Comparison of ENCODE assay signal across 8 mouse cellular contexts in the genomic region with DNA sequence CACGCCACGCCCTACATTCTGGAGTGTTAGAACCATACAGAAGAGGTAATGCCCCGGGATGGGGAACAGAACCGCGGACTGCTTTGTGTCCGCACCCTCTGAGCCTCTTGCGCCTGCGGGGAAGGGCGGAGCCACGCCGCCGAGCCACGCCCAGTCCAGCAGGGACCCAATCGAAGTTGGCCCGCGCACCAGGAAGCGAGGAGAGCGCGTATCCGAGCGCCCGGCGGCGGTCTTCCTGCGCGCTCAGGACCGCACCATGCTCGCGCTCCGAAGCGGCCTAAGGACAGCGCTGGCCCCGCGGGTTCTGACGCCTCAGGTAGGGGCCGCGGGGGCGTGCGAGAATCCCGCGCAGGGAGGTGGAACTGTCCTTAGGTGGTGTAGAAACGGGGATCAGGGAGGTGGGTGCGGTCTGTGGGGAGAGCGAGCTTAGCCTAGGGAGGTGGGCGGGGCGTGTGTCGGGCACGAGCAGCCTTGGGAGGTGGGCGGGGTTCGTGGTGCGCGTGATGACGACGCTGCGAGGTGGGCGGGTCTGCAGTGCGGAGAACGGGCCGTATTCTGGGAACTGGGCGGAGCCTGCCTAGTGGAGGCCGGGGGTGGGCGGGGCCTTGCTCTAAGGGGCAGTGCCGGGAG. TPM values are rescaled to one million over a fixed set of nuclear protein-coding genes. Genes with fewer than 3 reads are reported as not detected.
DNase-seq lines count a peak whose midpoint lies in the region; ATAC-seq and TF ChIP-seq lines count a peak whose summit lies in the region.

A gene (plus strand): TSS at position 149 of the 630 bp plus-strand sequence.

- peak; percentile 65 for TF ChIP-seq POLR2A in ES-Bruce4 (IDR thresholded peaks at IDR 0.05; ENCODE audit: insufficient read depth, low read length)

- intact Hi-C loops in heart, postnatal 10 days (cut with DNase I), result no loop called here

- TF ChIP-seq EP300 in ES-Bruce4 (IDR thresholded peaks at IDR 0.05; ENCODE audit: insufficient read depth, low read depth, low read length), result peak; percentile 49; the same call in 1 of the 2 replicates
- TF ChIP-seq EP300 in liver, postnatal 0 days (IDR thresholded peaks at IDR 0.05; ENCODE audit: low read depth), result 0 out of 2 replicates have a peak, but pooled peaks have one; percentile 16

- H3K9me3 ChIP-seq in ES-Bruce4 (replicated peaks; ENCODE audit: control insufficient read depth, insufficient read depth, low read length, poor library complexity, severe bottlenecking), result peaks cover 11% of the 10 kb centered on the region
- peaks cover 9% of the 10 kb centered on the region for H3K9me3 ChIP-seq in forebrain, embryonic 13.5 days (replicated peaks)
- no peaks in the 10 kb centered on the region; the same call in 1 of the 2 replicates for H3K9me3 ChIP-seq in liver, postnatal 0 days (ENCODE audit: low read length)
- no peaks in the 10 kb centered on the region for H3K9me3 ChIP-seq in neural tube, embryonic 14.5 days (ENCODE audit: control insufficient read depth, low read length)

- TF ChIP-seq CTCF in ES-Bruce4 (IDR thresholded peaks at IDR 0.05; ENCODE audit: low read depth, low read length), result no peak
- TF ChIP-seq CTCF in liver, postnatal 0 days (IDR thresholded peaks at IDR 0.05; ENCODE audit: low read depth), result no peak

- peak within 1 kb of the TSS; percentile 87 for H3K4me3 ChIP-seq in ES-Bruce4 (ENCODE audit: low read depth, low read length)
- H3K4me3 ChIP-seq in forebrain, embryonic 13.5 days, result peak within 1 kb of the TSS; percentile 73
- peak within 1 kb of the TSS; percentile 78 for H3K4me3 ChIP-seq in liver, postnatal 0 days (ENCODE audit: low read depth, low read length)
- peak within 1 kb of the TSS; percentile 75 for H3K4me3 ChIP-seq in neural tube, embryonic 14.5 days (ENCODE audit: low read depth, low read length)

- ATAC-seq in cerebellum, adult (ENCODE audit: insufficient number of reproducible peaks, low FRiP score, low TSS enrichment), result peak; percentile 88
- ATAC-seq in forebrain, embryonic 13.5 days, result peak; percentile 96
- peak; percentile 94 for ATAC-seq in liver, postnatal 0 days
- peak; percentile 95 for ATAC-seq in neural tube, embryonic 14.5 days (ENCODE audit: low read depth)

- H3K9ac ChIP-seq in ES-Bruce4 (ENCODE audit: low read depth, poor library complexity, severe bottlenecking), result peak within 1 kb of the TSS; percentile 59
- peak within 1 kb of the TSS; percentile 72 for H3K9ac ChIP-seq in forebrain, embryonic 13.5 days
- H3K9ac ChIP-seq in liver, postnatal 0 days (replicated peaks), result peak within 1 kb of the TSS; percentile 76
- H3K9ac ChIP-seq in neural tube, embryonic 14.5 days (replicated peaks; ENCODE audit: low read depth, low read length), result peak within 1 kb of the TSS; percentile 65

- no peaks in the 10 kb centered on the region for H3K4me1 ChIP-seq in ES-Bruce4 (ENCODE audit: control insufficient read depth, insufficient read depth, low read length)
- no peaks in the 10 kb centered on the region for H3K4me1 ChIP-seq in forebrain, embryonic 13.5 days
- peaks cover 9% of the 10 kb centered on the region for H3K4me1 ChIP-seq in liver, postnatal 0 days (ENCODE audit: insufficient read depth)
- no peaks in the 10 kb centered on the region for H3K4me1 ChIP-seq in neural tube, embryonic 14.5 days (ENCODE audit: control insufficient read depth, insufficient read depth, low read length)

- H3K36me3 ChIP-seq in ES-Bruce4 (ENCODE audit: control insufficient read depth, insufficient read depth, low read length, poor library complexity, severe bottlenecking), result peaks cover 2% of the 10 kb centered on the region; the same call in 1 of the 2 replicates
- H3K36me3 ChIP-seq in forebrain, embryonic 13.5 days (ENCODE audit: poor library complexity, severe bottlenecking), result peaks cover 23% of the 10 kb centered on the region
- H3K36me3 ChIP-seq in liver, postnatal 0 days (replicated peaks; ENCODE audit: insufficient read depth, low read length), result peaks cover 18% of the 10 kb centered on the region
- H3K36me3 ChIP-seq in neural tube, embryonic 14.5 days (ENCODE audit: control insufficient read depth, insufficient read depth, low read length), result 0 out of 2 replicates have a peak, but pooled peaks cover 7% of the 10 kb centered on the region

- WGBS in forebrain, embryonic 13.5 days, result under 1% methylated on average over 62 of the region's 63 CpGs
- under 1% methylated on average over 63 of the region's 63 CpGs for WGBS in large intestine, adult 2 months
- under 1% methylated on average over 60 of the region's 63 CpGs for WGBS in liver, postnatal 0 days (ENCODE audit: insufficient replicate concordance)
- under 1% methylated on average over 63 of the region's 63 CpGs for WGBS in neural tube, embryonic 14.5 days

- peak; percentile 96 to 97 for DNase-seq in heart, postnatal 10 days
- peak; percentile 85 for DNase-seq in large intestine, adult 2 months (ENCODE audit: low read depth, low spot score)
- DNase-seq in liver, postnatal 0 days, result peak; percentile 99
- peak; percentile 100 for DNase-seq in testis, postnatal 10 days (ENCODE audit: low spot score)

- peak within 1 kb of the TSS; percentile 64 for H3K4me2 ChIP-seq in forebrain, embryonic 13.5 days
- peak within 1 kb of the TSS; percentile 83 for H3K4me2 ChIP-seq in liver, postnatal 0 days (ENCODE audit: low read depth, low read length)
- peak within 1 kb of the TSS; percentile 56 for H3K4me2 ChIP-seq in neural tube, embryonic 14.5 days (ENCODE audit: low read depth, low read length)

- no peak within 1 kb of the TSS for H3K27ac ChIP-seq in ES-Bruce4 (ENCODE audit: insufficient read depth, low read length)
- H3K27ac ChIP-seq in forebrain, embryonic 13.5 days, result peak within 1 kb of the TSS; percentile 78
- peak within 1 kb of the TSS; percentile 95 for H3K27ac ChIP-seq in liver, postnatal 0 days (ENCODE audit: low read depth)
- H3K27ac ChIP-seq in neural tube, embryonic 14.5 days (ENCODE audit: low read depth, low read length), result peak within 1 kb of the TSS; percentile 81

- H3K27me3 ChIP-seq in ES-Bruce4 (ENCODE audit: control insufficient read depth, insufficient read depth, low read length, poor library complexity, severe bottlenecking), result no peaks in the 10 kb centered on the region
- no peaks in the 10 kb centered on the region for H3K27me3 ChIP-seq in forebrain, embryonic 13.5 days
- no peaks in the 10 kb centered on the region for H3K27me3 ChIP-seq in liver, postnatal 0 days (ENCODE audit: insufficient read depth, low read length)
- no peaks in the 10 kb centered on the region for H3K27me3 ChIP-seq in neural tube, embryonic 14.5 days (ENCODE audit: control insufficient read depth, insufficient read depth, low read length)

RNA-seq across cellular contexts. Expression of the gene that starts here (rescaled TPM):
- polyA plus RNA-seq in ES-Bruce4 (2011; ENCODE audit: insufficient read depth, insufficient read length, low read depth, missing spikeins), result 46.5 and 57.2 TPM in 2 replicates
- 131 and 134 TPM in 2 replicates for polyA plus RNA-seq in forebrain, embryonic 13.5 days (2015; fragmentation: Nextera tagmentation; extraction: Ambion mirVana)
- total RNA-seq in heart, postnatal 10 days (2021), result 10 to 100 TPM; 15.1 to 16.9 TPM
- 75.2 and 94.3 TPM in 2 replicates for polyA plus RNA-seq in large intestine, adult 2 months (2012; rRNA removed)
- polyA plus RNA-seq in liver, postnatal 0 days (2015; fragmentation: Nextera tagmentation; extraction: Ambion mirVana), result 145 TPM in 2 replicates
- polyA plus RNA-seq in neural tube, embryonic 14.5 days (2014; fragmentation: Nextera tagmentation; extraction: Ambion mirVana), result 188 and 203 TPM in 2 replicates
